Mouse (Mus musculus): ENCODE measurements around the gene Ddhd1.

DNA sequence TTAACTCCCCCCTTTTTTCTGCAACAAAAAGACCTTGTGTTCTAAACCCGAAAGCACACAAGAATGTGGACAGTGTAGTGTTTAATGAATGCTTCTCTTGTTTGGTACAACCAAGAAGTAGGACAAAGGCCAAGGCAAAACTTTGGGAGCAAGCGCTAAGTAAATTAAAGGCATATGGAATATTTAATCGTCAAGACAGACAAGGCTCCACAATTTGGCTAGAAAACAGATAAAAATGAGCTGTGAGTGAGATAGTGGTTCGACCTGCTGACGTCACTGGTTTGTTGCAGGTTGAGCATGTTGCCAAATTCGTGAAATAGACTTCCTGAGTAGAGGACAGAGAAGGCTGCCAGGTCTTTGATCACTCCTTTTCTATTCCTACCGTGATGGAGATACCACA lies 69.5 kb downstream of the Ddhd1 start:
- TF ChIP-seq CTCF (IDR thresholded peaks at IDR 0.05; ENCODE audit: borderline replicate concordance, extremely low read depth, insufficient read depth, insufficient read length) (no peak), POLR2A (IDR thresholded peaks at IDR 0.05; ENCODE audit: borderline replicate concordance, extremely low read depth, insufficient read depth, insufficient read length, poor library complexity, severe bottlenecking) (no peak)
